Mouse (Mus musculus) frontal cortex, adult 2 months (tissue): ENCODE measurements around the gene Sncg. TPM values are rescaled to one million over a fixed set of nuclear protein-coding genes. Genes with fewer than 3 reads are reported as not detected.
"Not testable (repeated sequence)": the region's sequence is repeated elsewhere in the genome, so short reads cannot be mapped to it uniquely, and the experiment has no call there.

Experiments used
- DNase-seq, 2 experiments: peaks; one replicate each; pipeline ENCODE4 v3.0.0; 2022; ENCODE audit warnings: low spot score in 1 of 2; ENCODE audit errors: extremely low spot score in 1 of 2
- polyA plus RNA-seq: library from polyadenylated mRNA; depleted of rRNA; stranded (reverse); fragments of >200 nt; gene quantifications from 2 replicates; pipeline ENCODE4 v1.2.3, GENCODE M21; 2012; rRNA removed

The Sncg gene
- 7.6 and 10.5 TPM in 2 replicates for polyA plus RNA-seq

DNA sequence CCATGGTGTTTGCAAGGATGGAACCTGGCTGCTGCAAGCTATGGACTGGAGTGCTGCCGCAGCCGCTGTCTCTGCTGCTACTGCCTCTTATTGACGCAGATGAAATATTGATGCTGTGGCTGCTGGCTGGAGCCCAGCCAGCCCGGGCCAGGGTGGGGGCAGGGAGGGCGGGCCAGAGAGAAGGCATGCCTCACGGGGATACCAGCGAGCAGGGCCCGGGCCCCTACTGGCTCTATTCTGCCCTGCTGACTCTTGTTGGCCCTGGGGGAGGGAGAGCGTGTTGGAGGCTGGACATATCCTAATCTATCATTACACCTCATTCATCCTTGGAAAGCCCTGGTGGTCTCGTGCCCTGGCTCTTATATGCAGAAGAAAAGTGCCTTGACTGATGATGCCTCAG is at the start of gene Sncg:
TSS of gene Sncg (minus strand) at position 213 of the 400 bp plus-strand sequence.
- no peak for DNase-seq

DNA sequence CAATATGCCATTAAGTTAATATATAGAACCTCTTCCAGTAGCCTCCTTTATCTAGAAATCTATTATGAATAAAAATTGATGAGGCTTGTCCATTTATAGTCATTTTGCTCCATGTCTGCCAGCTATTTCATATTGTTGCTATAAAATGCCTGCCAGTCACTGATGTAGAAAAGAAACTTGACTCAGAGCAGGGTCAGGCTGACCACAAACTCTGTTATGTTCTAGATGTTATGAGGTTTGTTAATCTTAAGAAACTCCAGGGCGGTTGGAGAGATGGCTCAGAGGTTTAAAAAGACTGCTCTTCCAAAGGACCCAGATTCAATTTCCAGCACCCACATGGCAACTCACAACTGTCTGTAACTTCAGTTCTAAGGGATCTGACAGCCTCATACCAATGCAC is 46.5 kb upstream of the Sncg start:
- DNase-seq: no peak

DNA sequence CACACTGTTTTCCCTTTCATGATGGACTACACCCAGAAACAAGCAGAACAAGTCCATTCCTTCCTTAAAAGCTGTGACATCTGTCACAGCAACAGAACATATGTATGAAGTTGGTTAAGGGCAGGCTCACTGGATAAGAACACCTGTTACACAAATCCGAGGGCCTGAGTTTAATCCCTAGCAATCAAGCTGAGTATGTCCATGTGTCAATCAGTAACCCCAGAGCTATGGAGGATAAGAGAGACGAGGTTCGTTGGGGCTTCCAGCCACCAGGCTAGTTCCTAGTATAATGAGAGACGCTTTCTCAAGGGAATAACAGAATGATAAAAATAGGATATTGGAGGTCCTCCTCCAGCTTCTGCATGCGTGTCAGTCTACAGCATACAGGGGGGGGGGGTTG is 42.9 kb upstream of the Sncg start:
- DNase-seq: no peak

- DNase-seq: not testable (repeated sequence)
Measured at GRCm38 (mm10) chr14:34416946-34417345, 42.4 kb upstream of the Sncg start.

GRCm38 (mm10) chr14:34412164-34412896 is 37.7 kb upstream of the Sncg start:
- peak in 1 of 2 experiments; percentile 25 for DNase-seq

DNA sequence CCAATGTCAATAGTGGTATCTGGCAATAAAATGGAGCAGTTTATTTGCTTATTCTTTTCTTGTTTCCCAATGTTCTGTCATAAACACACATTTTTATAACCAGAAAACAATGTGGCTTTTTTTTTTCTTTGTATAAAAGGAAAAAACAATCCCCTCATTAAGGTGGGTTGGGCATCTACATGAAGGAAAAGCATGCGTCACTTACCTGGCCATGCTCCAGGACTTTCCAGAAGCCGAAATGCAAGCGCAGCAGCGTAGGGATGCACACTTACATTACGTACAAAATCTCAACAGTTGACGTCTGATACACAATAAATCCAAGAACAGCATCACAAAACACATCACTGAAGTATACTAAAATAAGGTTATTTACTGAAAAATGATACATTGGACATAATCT is 36.1 kb upstream of the Sncg start:
- no peak for DNase-seq

DNA sequence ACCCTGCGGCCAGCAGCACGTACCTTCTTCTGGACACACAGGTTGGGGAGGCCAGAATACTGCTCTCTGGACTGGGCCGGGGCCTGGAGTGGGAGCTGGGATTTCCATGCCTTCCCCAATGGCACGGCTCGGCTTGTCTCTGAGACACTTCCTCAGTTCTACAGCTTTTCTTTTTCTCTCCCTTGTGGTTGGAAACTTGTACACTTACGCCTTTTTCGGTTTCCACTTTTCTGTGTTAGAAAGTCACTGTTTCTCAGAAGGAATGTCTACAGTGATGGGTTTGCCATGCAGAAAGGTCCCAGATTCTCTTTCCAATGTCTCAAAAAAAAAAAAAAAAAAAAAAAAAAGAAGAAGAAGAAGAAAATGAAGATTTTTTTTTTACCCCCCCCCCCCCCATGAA is 28.8 kb upstream of the Sncg start:
- no peak for DNase-seq

GRCm38 (mm10) chr14:34402871-34403270 is 28.3 kb upstream of the Sncg start:
- DNase-seq: no peak

GRCm38 (mm10) chr14:34401135-34401534 is 26.5 kb upstream of the Sncg start:
- peak; percentile 21 to 87 for DNase-seq

- no peak for DNase-seq
Measured at GRCm38 (mm10) chr14:34400021-34400420, 25.4 kb upstream of the Sncg start.

- no peak for DNase-seq
Measured at GRCm38 (mm10) chr14:34399301-34399700, 24.7 kb upstream of the Sncg start.

DNA sequence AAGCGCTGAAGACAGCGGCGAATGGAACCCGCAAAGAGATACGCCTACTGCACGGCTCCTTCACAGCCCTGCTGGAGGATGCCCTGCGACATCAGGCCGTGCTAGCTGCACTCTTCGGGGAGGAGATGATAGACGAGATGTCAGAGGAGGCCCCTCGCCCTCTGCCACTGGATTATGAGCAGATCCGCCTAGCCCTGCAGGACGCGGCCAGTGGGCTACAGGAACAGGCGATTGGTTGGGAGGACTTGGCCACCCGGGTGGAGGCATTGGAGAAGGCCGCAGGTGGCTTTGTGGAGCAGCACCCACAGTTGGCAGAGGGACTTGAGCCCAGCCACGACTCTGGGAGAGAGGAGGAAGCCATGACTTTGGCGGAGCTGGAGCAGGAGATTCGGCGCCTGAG is 24.3 kb upstream of the Sncg start:
- DNase-seq: no peak

GRCm38 (mm10) chr14:34397871-34398270 is 23.3 kb upstream of the Sncg start:
- DNase-seq: no peak

GRCm38 (mm10) chr14:34393295-34393694 is 18.7 kb upstream of the Sncg start:
- DNase-seq: no peak

GRCm38 (mm10) chr14:34382921-34383704 is 8.5 kb upstream of the Sncg start:
- no peak for DNase-seq

GRCm38 (mm10) chr14:34378560-34379331 is 4.2 kb upstream of the Sncg start:
- no peak for DNase-seq

GRCm38 (mm10) chr14:34377121-34377520 is 2.5 kb upstream of the Sncg start:
- no peak for DNase-seq

DNA sequence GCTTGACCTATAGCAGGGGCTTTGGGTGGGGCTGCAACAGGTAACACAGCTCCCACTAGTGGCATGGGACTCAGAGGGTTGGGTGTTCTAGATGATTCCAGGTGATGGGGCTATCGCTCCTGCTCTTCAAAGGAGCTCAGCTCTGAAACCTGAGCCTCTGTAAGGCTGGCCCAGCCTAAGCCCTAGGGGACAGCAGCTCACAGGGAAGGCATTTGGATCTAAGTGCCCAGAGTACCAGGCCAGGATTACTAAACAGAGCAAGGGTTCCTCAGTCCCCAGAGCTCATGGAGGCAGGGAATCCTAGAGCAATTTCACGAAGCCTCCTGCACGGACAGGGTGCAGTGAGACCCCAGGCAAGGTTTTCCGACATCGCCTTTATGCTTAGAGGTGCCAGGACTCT is 1.4 kb upstream of the Sncg start:
- DNase-seq: no peak

DNA sequence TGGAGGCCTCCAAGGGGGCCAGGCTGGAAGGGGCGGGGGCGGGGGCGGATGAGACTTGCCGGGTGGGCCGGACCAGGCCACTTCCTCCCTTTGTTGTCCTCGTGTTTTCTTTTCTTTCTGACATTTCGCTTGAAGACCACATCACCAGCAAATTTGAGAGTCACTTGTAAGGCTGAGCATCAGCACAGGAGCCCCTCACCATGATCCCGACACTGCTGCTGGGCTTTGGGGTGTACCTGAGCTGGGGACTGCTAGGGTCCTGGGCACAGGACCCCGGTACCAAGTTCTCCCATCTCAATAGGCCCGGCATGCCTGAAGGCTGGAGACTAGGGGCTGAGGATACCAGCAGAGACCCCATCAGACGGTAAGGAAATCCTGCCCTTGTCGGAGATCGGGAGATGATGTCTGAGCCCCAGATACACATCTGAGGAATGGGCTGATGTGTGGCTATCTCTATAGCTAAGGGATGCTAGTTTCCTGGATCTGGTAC is 871 bp upstream of the Sncg start, which contains the start of gene Mmrn2:
TSS of gene Mmrn2 (plus strand) at position 51 of the 490 bp plus-strand sequence.
- DNase-seq: no peak

DNA sequence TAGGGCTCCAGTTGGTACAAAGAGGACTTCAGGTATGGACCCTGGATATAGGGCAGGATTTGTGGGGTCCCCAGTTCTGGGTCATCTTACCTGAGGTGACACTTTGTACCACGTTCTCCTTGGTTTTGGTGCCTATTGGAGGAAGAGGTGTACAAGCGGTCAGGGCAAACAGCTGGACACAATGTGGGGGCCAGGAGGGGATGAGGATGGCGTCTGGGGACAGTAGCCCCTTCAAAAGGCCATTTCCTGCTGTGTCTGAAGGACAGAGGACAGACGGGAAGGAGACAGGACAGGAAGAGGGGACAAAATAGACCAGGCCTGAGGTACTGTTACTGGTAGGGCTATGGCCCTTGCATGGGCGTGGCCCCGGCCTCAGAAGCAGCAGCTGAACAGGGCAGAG is 1.0 kb downstream of the Sncg start:
- no peak for DNase-seq

GRCm38 (mm10) chr14:34372646-34373045 is 1.9 kb downstream of the Sncg start:
- DNase-seq: peak in 1 of 2 experiments; percentile 67
